Mouse (Mus musculus) kidney, embryonic 15.5 days (tissue): ENCODE results near the gene Hpd. TPM values are rescaled to one million over a fixed set of nuclear protein-coding genes. Genes with fewer than 3 reads are reported as not detected.

Experiments
- ATAC-seq: fragments of 200-750 bp; cut with Nextera tagmentation; replicated peaks from 2 replicates; pipeline ENCODE4 v1.8.0; 2017; ENCODE audit warnings: moderate TSS enrichment; ENCODE audit not compliant: low FRiP score
- H3K27ac ChIP-seq: fragments of 300-500 bp; sonication (generic); 2 replicates; pipeline ENCODE4 v1.5.1; 2015; ENCODE audit warnings: mild to moderate bottlenecking, inconsistent platforms
- H3K27me3 ChIP-seq: fragments of 300-500 bp; sonication (generic); 2 replicates; pipeline ENCODE4 v1.6.1; 2015; ENCODE audit warnings: inconsistent platforms
- H3K36me3 ChIP-seq: fragments of 300-500 bp; sonication (generic); 2 replicates; pipeline ENCODE4 v1.6.1; 2015; ENCODE audit warnings: inconsistent platforms
- H3K4me1 ChIP-seq: fragments of 300-500 bp; sonication (generic); 2 replicates; pipeline ENCODE4 v1.6.1; 2015; ENCODE audit warnings: inconsistent platforms
- H3K4me2 ChIP-seq: fragments of 300-500 bp; sonication (generic); 2 replicates; pipeline ENCODE4 v1.6.1; 2015; ENCODE audit warnings: moderate library complexity, mild to moderate bottlenecking, inconsistent platforms
- H3K4me3 ChIP-seq: fragments of 300-500 bp; sonication (generic); replicated peaks from 2 replicates; pipeline ENCODE4 v1.5.1; 2015; ENCODE audit warnings: mild to moderate bottlenecking, inconsistent platforms
- H3K9ac ChIP-seq: fragments of 300-500 bp; sonication (generic); 2 replicates; pipeline ENCODE4 v1.6.1; 2015; ENCODE audit warnings: mild to moderate bottlenecking, inconsistent platforms
- H3K9me3 ChIP-seq: fragments of 300-500 bp; sonication (generic); replicated peaks from 2 replicates; pipeline ENCODE4 v1.6.1; 2016; ENCODE audit warnings: inconsistent platforms
- WGBS: fragments of 180-500 bp; shearing (Covaris S2); methylation state at CpG from one replicate; pipeline ENCODE4 v1.1.7; 2015; ENCODE audit warnings: mixed read lengths; 5-methylcytosine and 5-hydroxymethylcytosine counted together
- polyA plus RNA-seq: library from polyadenylated mRNA; unstranded; fragments of >200 nt; fragmentation: Nextera tagmentation; extraction: Ambion mirVana; gene quantifications from 2 replicates; pipeline ENCODE4 v1.2.1, GENCODE M21; 2015

Hpd gene
- polyA plus RNA-seq, 1 experiment from 2014 or later: 1.5 TPM

GRCm38 (mm10) chr5:123132308-123133071 lies 50.0 kb downstream of the Hpd start, which contains the start of gene Rhof:
Rhof (minus strand) TSS chr5:123132692.
- Histone ChIP-seq H3K4me3 (peak within 1 kb of the TSS; percentile 42), H3K27ac (peak within 1 kb of the TSS; percentile 100), H3K9me3 (no peaks in the 10 kb centered on the region), H3K4me1 (peaks cover 77% of the 10 kb centered on the region), H3K4me2 (peak within 1 kb of the TSS; percentile 76), H3K36me3 (peaks cover 24% of the 10 kb centered on the region), H3K9ac (peak within 1 kb of the TSS; percentile 35), H3K27me3 (no peaks in the 10 kb centered on the region)
- WGBS: 4% methylated on average over 44 of the region's 44 CpGs
- ATAC-seq: peak; percentile 55

GRCm38 (mm10) chr5:123130814-123131148 lies 51.7 kb downstream of the Hpd start:
- ATAC-seq: no peak
- WGBS: 92% methylated on average over 5 of the region's 5 CpGs
- H3K27ac ChIP-seq: no peak overlapping the region
- no peak overlapping the region for H3K4me3 ChIP-seq
- H3K9ac ChIP-seq: no peak overlapping the region
- H3K9me3 ChIP-seq: no peaks in the 10 kb centered on the region
- H3K4me1 ChIP-seq: peaks cover 67% of the 10 kb centered on the region
- no peak overlapping the region for H3K4me2 ChIP-seq
- peaks cover 24% of the 10 kb centered on the region for H3K36me3 ChIP-seq
- no peaks in the 10 kb centered on the region for H3K27me3 ChIP-seq

GRCm38 (mm10) chr5:123130030-123130813 lies 52.3 kb downstream of the Hpd start:
- Histone ChIP-seq H3K27me3 (no peaks in the 10 kb centered on the region), H3K4me3 (no peak overlapping the region), H3K4me2 (no peak overlapping the region), H3K9me3 (no peaks in the 10 kb centered on the region), H3K36me3 (peaks cover 24% of the 10 kb centered on the region), H3K27ac (no peak overlapping the region), H3K4me1 (peaks cover 65% of the 10 kb centered on the region), H3K9ac (no peak overlapping the region)
- 85% methylated on average over 9 of the region's 9 CpGs for WGBS
- no peak for ATAC-seq

GRCm38 (mm10) chr5:123129170-123129757 lies 53.3 kb downstream of the Hpd start:
- H3K9me3 ChIP-seq: no peaks in the 10 kb centered on the region
- H3K36me3 ChIP-seq: peaks cover 16% of the 10 kb centered on the region
- no peak overlapping the region for H3K9ac ChIP-seq
- H3K27ac ChIP-seq: no peak overlapping the region
- no peak overlapping the region for H3K4me2 ChIP-seq
- no peak overlapping the region for H3K4me3 ChIP-seq
- ATAC-seq: no peak
- H3K27me3 ChIP-seq: no peaks in the 10 kb centered on the region
- H3K4me1 ChIP-seq: peaks cover 55% of the 10 kb centered on the region
- WGBS: 88% methylated on average over 10 of the region's 10 CpGs

GRCm38 (mm10) chr5:123128426-123129169 lies 53.9 kb downstream of the Hpd start:
- Histone ChIP-seq H3K27me3 (no peaks in the 10 kb centered on the region), H3K9ac (no peak overlapping the region), H3K4me3 (no peak overlapping the region), H3K36me3 (peaks cover 12% of the 10 kb centered on the region), H3K27ac (no peak overlapping the region), H3K4me1 (peaks cover 49% of the 10 kb centered on the region), H3K9me3 (no peaks in the 10 kb centered on the region), H3K4me2 (no peak overlapping the region)
- WGBS: 52% methylated on average over 10 of the region's 10 CpGs
- no peak for ATAC-seq

GRCm38 (mm10) chr5:123127031-123127430 lies 55.5 kb downstream of the Hpd start:
- Histone ChIP-seq H3K27me3 (no peaks in the 10 kb centered on the region), H3K4me1 (peaks cover 35% of the 10 kb centered on the region), H3K36me3 (peaks cover 12% of the 10 kb centered on the region; the same call in 1 of the 2 replicates), H3K9ac (no peak overlapping the region), H3K27ac (no peak overlapping the region), H3K4me2 (no peak overlapping the region), H3K9me3 (0 out of 2 replicates have a peak, but pooled peaks cover 3% of the 10 kb centered on the region), H3K4me3 (no peak overlapping the region)
- 68% methylated on average over 6 of the region's 6 CpGs for WGBS
- ATAC-seq: no peak

GRCm38 (mm10) chr5:123125638-123126406 lies 56.7 kb downstream of the Hpd start:
- Histone ChIP-seq H3K9ac (no peak overlapping the region), H3K4me1 (peaks cover 26% of the 10 kb centered on the region), H3K4me3 (no peak overlapping the region), H3K27ac (peak overlapping the region; percentile 56; the same call in 1 of the 2 replicates), H3K4me2 (no peak overlapping the region), H3K9me3 (0 out of 2 replicates have a peak, but pooled peaks cover 3% of the 10 kb centered on the region), H3K36me3 (peaks cover 12% of the 10 kb centered on the region; the same call in 1 of the 2 replicates), H3K27me3 (no peaks in the 10 kb centered on the region)
- ATAC-seq: 0 out of 2 replicates have a peak, but pooled peaks have one; percentile 24
- 73% methylated on average over 18 of the region's 18 CpGs for WGBS

- 0 out of 2 replicates have a peak, but pooled peaks have one; percentile 2 for ATAC-seq
- Histone ChIP-seq H3K4me3 (no peak overlapping the region), H3K27ac (no peak overlapping the region), H3K36me3 (peaks cover 10% of the 10 kb centered on the region; the same call in 1 of the 2 replicates), H3K9ac (no peak overlapping the region), H3K9me3 (0 out of 2 replicates have a peak, but pooled peaks cover 3% of the 10 kb centered on the region), H3K27me3 (no peaks in the 10 kb centered on the region), H3K4me1 (peaks cover 21% of the 10 kb centered on the region), H3K4me2 (no peak overlapping the region)
- WGBS: 78% methylated on average over 6 of the region's 6 CpGs
Measured at GRCm38 (mm10) chr5:123125105-123125504, 57.4 kb downstream of the Hpd start.

GRCm38 (mm10) chr5:123122181-123122580 lies 60.3 kb downstream of the Hpd start:
- peaks cover 12% of the 10 kb centered on the region; the same call in 1 of the 2 replicates for H3K4me1 ChIP-seq
- H3K4me3 ChIP-seq: no peak overlapping the region
- H3K36me3 ChIP-seq: peaks cover 3% of the 10 kb centered on the region; the same call in 1 of the 2 replicates
- no peak overlapping the region for H3K4me2 ChIP-seq
- H3K9me3 ChIP-seq: 0 out of 2 replicates have a peak, but pooled peaks cover 3% of the 10 kb centered on the region
- no peak overlapping the region for H3K9ac ChIP-seq
- 92% methylated on average over 4 of the region's 4 CpGs for WGBS
- H3K27ac ChIP-seq: no peak overlapping the region
- ATAC-seq: no peak
- no peaks in the 10 kb centered on the region for H3K27me3 ChIP-seq
